ENCODE assay signal across 30 mouse cellular contexts in the genomic region with DNA sequence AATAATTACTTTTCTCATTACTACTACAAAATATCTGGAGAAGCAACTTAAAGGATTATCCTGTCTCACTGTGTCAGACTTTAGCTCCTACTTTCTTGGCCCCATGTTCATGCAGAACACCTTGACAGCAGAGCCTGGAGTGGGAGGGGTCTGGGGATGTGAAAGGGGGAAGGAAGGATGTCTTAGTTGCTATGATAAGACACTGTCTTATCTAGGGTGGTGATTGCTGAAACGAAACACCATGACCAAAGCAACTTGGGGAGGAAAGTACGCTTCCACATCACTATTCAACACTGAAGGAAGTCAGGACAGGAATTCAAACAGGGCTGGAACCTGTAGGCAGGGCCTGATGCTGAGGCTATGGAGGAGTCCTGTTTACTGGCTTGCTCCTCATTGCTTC.
"Had no signal": no experiment of that assay in that cellular context is flagged by ENCODE, and none has a peak within 500 bp of the region (broad histone marks: within the 10 kb centered on the region; RNA-seq: fewer than 3 reads in every experiment).

No protein-coding gene starts in this region.

- H3K36me3 ChIP-seq: limb, embryonic 10.5 days; limb, embryonic 12.5 days; limb, embryonic 13.5 days; limb, embryonic 15.5 days; liver, embryonic 12.5 days; liver, embryonic 13.5 days; liver, embryonic 15.5 days; lung, embryonic 15.5 days; midbrain, embryonic 12.5 days; midbrain, embryonic 13.5 days; midbrain, embryonic 15.5 days had no signal

- H3K4me3 ChIP-seq: left cerebral cortex, adult 2 months; limb, embryonic 10.5 days; limb, embryonic 12.5 days; limb, embryonic 13.5 days; limb, embryonic 15.5 days; liver, embryonic 12.5 days; liver, embryonic 13.5 days; liver, embryonic 15.5 days; lung, embryonic 15.5 days; megakaryocyte, embryonic 14.5 days; midbrain, embryonic 12.5 days; midbrain, embryonic 13.5 days; midbrain, embryonic 15.5 days; myocyte had no signal

- H3K9me3 ChIP-seq: limb, embryonic 10.5 days; limb, embryonic 15.5 days; liver, embryonic 13.5 days; liver, embryonic 15.5 days; lung, embryonic 15.5 days; midbrain, embryonic 13.5 days; midbrain, embryonic 15.5 days had no signal

- H3K4me1 ChIP-seq: limb, embryonic 10.5 days; limb, embryonic 12.5 days; liver, embryonic 12.5 days; liver, embryonic 13.5 days; liver, embryonic 15.5 days; lung, embryonic 15.5 days; megakaryocyte, embryonic 14.5 days; midbrain, embryonic 12.5 days; midbrain, embryonic 13.5 days; midbrain, embryonic 15.5 days had no signal

- H3K4me2 ChIP-seq: limb, embryonic 12.5 days; limb, embryonic 13.5 days; limb, embryonic 15.5 days; liver, embryonic 11.5 days; liver, embryonic 12.5 days; liver, embryonic 13.5 days; liver, embryonic 15.5 days; lung, embryonic 14.5 days; lung, embryonic 15.5 days; midbrain, embryonic 12.5 days; midbrain, embryonic 13.5 days; midbrain, embryonic 15.5 days had no signal

- DNase-seq: left cerebral cortex, postnatal 4 days; liver; liver, embryonic 13.5 days; liver, postnatal 0 days; lung, adult 18-20 months; lung, adult 2 months; lung, embryonic 14.5 days; lung, postnatal 10 days; lung, postnatal 14 days; lung, postnatal 36 days; lung, postnatal 4 days; midbrain, embryonic 14.5 days had no signal

- H3K27me3 ChIP-seq: limb, embryonic 12.5 days; limb, embryonic 13.5 days; limb, embryonic 15.5 days; liver, embryonic 12.5 days; liver, embryonic 13.5 days; liver, embryonic 15.5 days; lung, embryonic 15.5 days; midbrain, embryonic 12.5 days; midbrain, embryonic 13.5 days; midbrain, embryonic 15.5 days had no signal

- ATAC-seq: liver, embryonic 12.5 days; liver, postnatal 0 days; lung, postnatal 0 days; midbrain, embryonic 13.5 days; midbrain, embryonic 15.5 days; midbrain, embryonic 16.5 days had no signal

- H3K9ac ChIP-seq: limb, embryonic 12.5 days; limb, embryonic 13.5 days; limb, embryonic 15.5 days; liver, embryonic 12.5 days; liver, embryonic 13.5 days; liver, embryonic 14.5 days; liver, embryonic 15.5 days; liver, postnatal 0 days; lung, embryonic 14.5 days; lung, embryonic 15.5 days; midbrain, embryonic 12.5 days; midbrain, embryonic 13.5 days; midbrain, embryonic 15.5 days had no signal

- H3K27ac ChIP-seq: left cerebral cortex, adult 2 months; limb, embryonic 10.5 days; limb, embryonic 12.5 days; limb, embryonic 13.5 days; limb, embryonic 15.5 days; liver, embryonic 12.5 days; liver, embryonic 13.5 days; liver, embryonic 14.5 days; liver, embryonic 15.5 days; lung, embryonic 15.5 days; macrophage; midbrain, embryonic 12.5 days; midbrain, embryonic 13.5 days; midbrain, embryonic 15.5 days had no signal
